Mouse (Mus musculus) adrenal gland (tissue): ENCODE measurements around the gene Cnga1.

Source experiments
- intact Hi-C: fragments of 180-260 bp; cut with DNase I; formaldehyde crosslinking; loops from one replicate; pipeline ENCODE4 v1.15.1; 2025

The Cnga1 gene

GRCm38 (mm10) chr5:72558716-72559526, 85.2 kb downstream of the Cnga1 start:
- intact Hi-C loops, result no loop called here

- intact Hi-C loops, result no loop called here
Measured at GRCm38 (mm10) chr5:72556245-72556644, 87.8 kb downstream of the Cnga1 start.
